Mouse (Mus musculus) intestine, embryonic 16.5 days (tissue): Measurements from ENCODE around the gene Pon1. TPM values are rescaled to one million over a fixed set of nuclear protein-coding genes. Genes with fewer than 3 reads are reported as not detected.

ENCODE experiments used
- ATAC-seq: fragments of 200-750 bp; cut with Nextera tagmentation; 2 replicates; pipeline ENCODE4 v1.8.0; 2017; ENCODE audit warnings: moderate TSS enrichment, moderate library complexity
- H3K27ac ChIP-seq: fragments of 300-500 bp; sonication (generic); 2 replicates; pipeline ENCODE4 v1.5.1; 2014; ENCODE audit warnings: mild to moderate bottlenecking, low read length
- H3K27me3 ChIP-seq: fragments of 300-500 bp; sonication (generic); replicated peaks from 2 replicates; pipeline ENCODE4 v1.6.1; 2014; ENCODE audit warnings: low read length, control low read depth, mixed read lengths; ENCODE audit not compliant: control insufficient read depth, insufficient read depth
- H3K36me3 ChIP-seq: fragments of 300-500 bp; sonication (generic); 2 replicates; pipeline ENCODE4 v1.6.1; 2014; ENCODE audit warnings: low read length, control low read depth; ENCODE audit not compliant: control insufficient read depth, insufficient read depth
- H3K4me1 ChIP-seq: fragments of 300-500 bp; sonication (generic); 2 replicates; pipeline ENCODE4 v1.6.1; 2014; ENCODE audit warnings: low read length, control low read depth, mixed read lengths; ENCODE audit not compliant: control insufficient read depth, insufficient read depth
- H3K4me2 ChIP-seq: fragments of 300-500 bp; sonication (generic); 2 replicates; pipeline ENCODE4 v1.6.1; 2014; ENCODE audit warnings: low read depth, low read length, control low read depth
- H3K4me3 ChIP-seq: fragments of 300-500 bp; sonication (generic); 2 replicates; pipeline ENCODE4 v1.5.1; 2014; ENCODE audit warnings: mild to moderate bottlenecking, low read length
- H3K9ac ChIP-seq: fragments of 300-500 bp; sonication (generic); 2 replicates; pipeline ENCODE4 v1.6.1; 2014; ENCODE audit warnings: low read depth, low read length
- H3K9me3 ChIP-seq: fragments of 300-500 bp; sonication (generic); 2 replicates; pipeline ENCODE4 v1.6.1; 2016; ENCODE audit warnings: low read length, control low read depth; ENCODE audit not compliant: control insufficient read depth
- WGBS: fragments of 180-500 bp; shearing (Covaris S2); extraction: QIAGEN DNeasy Blood & Tissue Kit; methylation state at CpG from one replicate; pipeline ENCODE4 v1.1.7; 2014; 5-methylcytosine and 5-hydroxymethylcytosine counted together
- polyA plus RNA-seq: library from polyadenylated mRNA; unstranded; fragments of >200 nt; fragmentation: Nextera tagmentation; extraction: Ambion mirVana; gene quantifications from 2 replicates; pipeline ENCODE4 v1.2.1, GENCODE M21; 2015

Pon1 gene
- polyA plus RNA-seq, 1 experiment from 2014 or later: not detected

- Histone ChIP-seq H3K27ac (no peak overlapping the region), H3K36me3 (no peaks in the 10 kb centered on the region), H3K9ac (no peak overlapping the region), H3K9me3 (no peaks in the 10 kb centered on the region), H3K4me1 (no peaks in the 10 kb centered on the region), H3K4me2 (no peak overlapping the region), H3K4me3 (no peak overlapping the region), H3K27me3 (no peaks in the 10 kb centered on the region)
- no peak for ATAC-seq
- 84% methylated on average over 7 of the region's 7 CpGs for WGBS
Measured at GRCm38 (mm10) chr6:5186229-5186950, 7.4 kb downstream of the Pon1 start.

- H3K27ac ChIP-seq: no peak overlapping the region
- H3K4me3 ChIP-seq: no peak overlapping the region
- H3K4me2 ChIP-seq: no peak overlapping the region
- no peaks in the 10 kb centered on the region for H3K9me3 ChIP-seq
- ATAC-seq: no peak
- H3K9ac ChIP-seq: no peak overlapping the region
- H3K36me3 ChIP-seq: no peaks in the 10 kb centered on the region
- H3K4me1 ChIP-seq: no peaks in the 10 kb centered on the region
- WGBS: 71% methylated on average over 5 of the region's 5 CpGs
- H3K27me3 ChIP-seq: no peaks in the 10 kb centered on the region
Measured at GRCm38 (mm10) chr6:5180645-5181044, 13.1 kb downstream of the Pon1 start.

- no peaks in the 10 kb centered on the region for H3K36me3 ChIP-seq
- ATAC-seq: no peak
- no peak overlapping the region for H3K27ac ChIP-seq
- no peak overlapping the region for H3K4me3 ChIP-seq
- no peak overlapping the region for H3K4me2 ChIP-seq
- H3K4me1 ChIP-seq: no peaks in the 10 kb centered on the region
- 90% methylated on average over 6 of the region's 6 CpGs for WGBS
- no peaks in the 10 kb centered on the region for H3K27me3 ChIP-seq
- no peak overlapping the region for H3K9ac ChIP-seq
- H3K9me3 ChIP-seq: no peaks in the 10 kb centered on the region
Measured at GRCm38 (mm10) chr6:5179189-5179588, 14.6 kb downstream of the Pon1 start.

- no peaks in the 10 kb centered on the region for H3K27me3 ChIP-seq
- H3K9ac ChIP-seq: no peak overlapping the region
- ATAC-seq: no peak
- no peak overlapping the region for H3K4me3 ChIP-seq
- H3K27ac ChIP-seq: no peak overlapping the region
- WGBS: 61% methylated on average over 19 of the region's 19 CpGs
- no peaks in the 10 kb centered on the region for H3K4me1 ChIP-seq
- no peak overlapping the region for H3K4me2 ChIP-seq
- no peaks in the 10 kb centered on the region for H3K9me3 ChIP-seq
- H3K36me3 ChIP-seq: no peaks in the 10 kb centered on the region
Measured at GRCm38 (mm10) chr6:5177967-5178891, 15.5 kb downstream of the Pon1 start.

GRCm38 (mm10) chr6:5174179-5174812, 19.4 kb downstream of the Pon1 start:
- no peak overlapping the region for H3K9ac ChIP-seq

GRCm38 (mm10) chr6:5172571-5172970, 21.2 kb downstream of the Pon1 start:
- Histone ChIP-seq H3K9me3 (no peaks in the 10 kb centered on the region), H3K4me1 (no peaks in the 10 kb centered on the region), H3K9ac (no peak overlapping the region), H3K4me3 (no peak overlapping the region), H3K36me3 (no peaks in the 10 kb centered on the region), H3K27me3 (no peaks in the 10 kb centered on the region), H3K4me2 (no peak overlapping the region), H3K27ac (no peak overlapping the region)
- ATAC-seq: no peak
- WGBS: 75% methylated on average over 9 of the region's 9 CpGs

More at GRCm38 (mm10) chr6:5174179-5174812, 19.4 kb downstream of the Pon1 start:
- Histone ChIP-seq H3K9me3 (no peaks in the 10 kb centered on the region), H3K27me3 (no peaks in the 10 kb centered on the region), H3K27ac (no peak overlapping the region), H3K4me1 (no peaks in the 10 kb centered on the region), H3K4me2 (no peak overlapping the region), H3K4me3 (no peak overlapping the region), H3K36me3 (no peaks in the 10 kb centered on the region)
- 82% methylated on average over 10 of the region's 10 CpGs for WGBS
- ATAC-seq: no peak

- no peaks in the 10 kb centered on the region for H3K36me3 ChIP-seq
- no peaks in the 10 kb centered on the region for H3K9me3 ChIP-seq
- H3K27me3 ChIP-seq: no peaks in the 10 kb centered on the region
- H3K4me3 ChIP-seq: no peak overlapping the region
- ATAC-seq: no peak
- 67% methylated on average over 4 of the region's 4 CpGs for WGBS
- no peak overlapping the region for H3K4me2 ChIP-seq
- H3K9ac ChIP-seq: no peak overlapping the region
- H3K4me1 ChIP-seq: no peaks in the 10 kb centered on the region
- no peak overlapping the region for H3K27ac ChIP-seq
Measured at GRCm38 (mm10) chr6:5171418-5171817, 22.3 kb downstream of the Pon1 start.

GRCm38 (mm10) chr6:5168158-5168557, 25.6 kb downstream of the Pon1 start:
- WGBS: 89% methylated on average over 9 of the region's 9 CpGs
- no peak for ATAC-seq

GRCm38 (mm10) chr6:5167051-5167677, 26.6 kb downstream of the Pon1 start:
- Histone ChIP-seq H3K27ac (no peak overlapping the region), H3K4me2 (no peak overlapping the region), H3K27me3 (no peaks in the 10 kb centered on the region), H3K4me1 (no peaks in the 10 kb centered on the region), H3K4me3 (no peak overlapping the region), H3K9me3 (no peaks in the 10 kb centered on the region), H3K9ac (no peak overlapping the region), H3K36me3 (no peaks in the 10 kb centered on the region)
- no peak for ATAC-seq
- WGBS: 53% methylated on average over 14 of the region's 14 CpGs

More at GRCm38 (mm10) chr6:5168158-5168557, 25.6 kb downstream of the Pon1 start:
- H3K4me3 ChIP-seq: no peak overlapping the region
- no peaks in the 10 kb centered on the region for H3K4me1 ChIP-seq
- H3K27ac ChIP-seq: no peak overlapping the region
- no peaks in the 10 kb centered on the region for H3K36me3 ChIP-seq
- no peak overlapping the region for H3K4me2 ChIP-seq
- H3K9me3 ChIP-seq: no peaks in the 10 kb centered on the region
- H3K27me3 ChIP-seq: no peaks in the 10 kb centered on the region
- H3K9ac ChIP-seq: no peak overlapping the region
